Mouse (Mus musculus) embryonic fibroblast, embryonic 13.5 days (primary cell): Measurements from ENCODE around the gene L1cam.

Source experiments
- CTCF ChIP-seq: IDR thresholded peaks from 2 replicates; pipeline ENCODE4 v1.5.1; 2011; ENCODE audit warnings: mild to moderate bottlenecking, control low read depth, low read length, moderate library complexity, borderline replicate concordance; ENCODE audit not compliant: insufficient read depth
- POLR2A ChIP-seq: IDR thresholded peaks from 2 replicates; pipeline ENCODE4 v1.6.1; 2011; ENCODE audit warnings: low read depth, mild to moderate bottlenecking, control low read depth, low read length, moderate library complexity

DNA sequence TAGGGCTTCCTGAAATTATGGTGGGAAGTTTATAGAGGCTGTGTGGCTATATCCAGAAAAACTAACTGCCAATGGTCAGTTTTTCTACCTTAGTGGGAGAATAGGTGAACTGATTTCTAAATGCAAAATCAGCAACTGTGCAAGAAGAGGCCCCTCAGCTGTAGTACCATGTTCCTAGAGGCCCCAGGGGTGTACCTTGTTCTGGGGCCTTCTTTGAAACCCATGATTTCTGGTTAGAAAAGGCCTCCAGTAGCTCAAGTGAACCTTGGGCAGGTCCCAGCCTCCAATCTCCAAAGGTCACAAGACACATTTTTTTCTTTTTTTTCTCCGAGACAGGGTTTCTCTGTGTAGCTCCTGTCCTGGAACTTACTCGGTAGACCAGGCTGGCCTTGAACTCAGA, 46.4 kb upstream of the L1cam start:
- TF ChIP-seq CTCF (no peak), POLR2A (no peak)
